32 mouse cellular contexts compared by ENCODE assay signal in the genomic region with DNA sequence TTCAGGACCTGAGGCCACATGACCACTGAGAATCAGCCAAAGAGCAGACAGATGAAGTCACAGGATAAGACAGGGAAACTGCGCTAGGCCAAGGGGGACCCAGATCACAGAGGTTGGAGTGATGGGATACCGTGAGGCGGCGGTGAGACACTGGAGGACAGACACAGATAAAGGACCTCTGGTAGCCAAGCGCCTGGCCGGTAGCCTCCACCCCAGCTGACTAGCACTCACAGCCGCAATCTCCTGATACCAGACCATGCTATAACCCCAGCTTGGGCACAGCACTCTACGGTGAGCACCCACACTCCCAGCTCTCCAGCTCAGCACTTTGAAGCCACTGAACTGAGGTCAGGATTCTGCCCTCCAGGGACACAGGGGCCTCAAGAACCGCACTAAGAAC.
"Had no signal": no experiment of that assay in that cellular context is flagged by ENCODE, and none has a peak within 500 bp of the region (broad histone marks: within the 10 kb centered on the region; RNA-seq: fewer than 3 reads in every experiment).

No protein-coding gene starts in this region.

- H3K4me2 ChIP-seq: limb, embryonic 12.5 days; limb, embryonic 13.5 days; limb, embryonic 15.5 days; liver, embryonic 11.5 days; liver, embryonic 12.5 days; liver, embryonic 13.5 days; liver, embryonic 15.5 days; lung, embryonic 14.5 days; lung, embryonic 15.5 days; midbrain, embryonic 11.5 days; midbrain, embryonic 12.5 days; midbrain, embryonic 13.5 days; midbrain, embryonic 15.5 days; neural tube, embryonic 12.5 days; neural tube, embryonic 13.5 days had no signal

- H3K27ac ChIP-seq: liver, embryonic 12.5 days; liver, embryonic 13.5 days; liver, embryonic 14.5 days; liver, embryonic 15.5 days; lung, embryonic 15.5 days; macrophage; midbrain, embryonic 10.5 days; midbrain, embryonic 12.5 days; midbrain, embryonic 13.5 days; midbrain, embryonic 15.5 days; neural tube, embryonic 12.5 days; neural tube, embryonic 13.5 days had no signal

- ATAC-seq: liver, embryonic 12.5 days; liver, postnatal 0 days; lung, postnatal 0 days; midbrain, embryonic 13.5 days; midbrain, embryonic 15.5 days; midbrain, embryonic 16.5 days had no signal

- H3K4me1 ChIP-seq: liver, embryonic 12.5 days; liver, embryonic 13.5 days; liver, embryonic 15.5 days; midbrain, embryonic 10.5 days; midbrain, embryonic 12.5 days; midbrain, embryonic 13.5 days; midbrain, embryonic 15.5 days had no signal

- H3K36me3 ChIP-seq: limb, embryonic 10.5 days; limb, embryonic 12.5 days; limb, embryonic 13.5 days; limb, embryonic 15.5 days; liver, embryonic 12.5 days; liver, embryonic 13.5 days; liver, embryonic 15.5 days; lung, embryonic 15.5 days; midbrain, embryonic 12.5 days; midbrain, embryonic 15.5 days; neural tube, embryonic 12.5 days; neural tube, embryonic 13.5 days had no signal

- H3K9ac ChIP-seq: limb, embryonic 12.5 days; limb, embryonic 13.5 days; limb, embryonic 15.5 days; liver, embryonic 12.5 days; liver, embryonic 13.5 days; liver, embryonic 14.5 days; liver, embryonic 15.5 days; liver, postnatal 0 days; lung, embryonic 14.5 days; lung, embryonic 15.5 days; midbrain, embryonic 12.5 days; midbrain, embryonic 13.5 days; midbrain, embryonic 15.5 days; neural tube, embryonic 12.5 days; neural tube, embryonic 13.5 days had no signal

- H3K9me3 ChIP-seq: limb, embryonic 10.5 days; limb, embryonic 12.5 days; limb, embryonic 15.5 days; liver, embryonic 12.5 days; liver, embryonic 13.5 days; liver, embryonic 15.5 days; lung, embryonic 15.5 days; midbrain, embryonic 13.5 days; midbrain, embryonic 15.5 days; neural tube, embryonic 13.5 days had no signal

- H3K27me3 ChIP-seq: limb, embryonic 13.5 days; limb, embryonic 15.5 days; liver, embryonic 13.5 days; liver, embryonic 15.5 days; lung, embryonic 15.5 days; midbrain, embryonic 12.5 days; midbrain, embryonic 13.5 days; midbrain, embryonic 15.5 days; neural tube, embryonic 12.5 days; neural tube, embryonic 13.5 days had no signal

- H3K4me3 ChIP-seq: limb, embryonic 10.5 days; limb, embryonic 12.5 days; limb, embryonic 13.5 days; limb, embryonic 15.5 days; liver, embryonic 12.5 days; liver, embryonic 13.5 days; liver, embryonic 15.5 days; lung, embryonic 15.5 days; megakaryocyte, embryonic 14.5 days; midbrain, embryonic 10.5 days; midbrain, embryonic 12.5 days; midbrain, embryonic 13.5 days; midbrain, embryonic 15.5 days; myocyte; neural tube, embryonic 12.5 days; neural tube, embryonic 13.5 days had no signal

- DNase-seq: liver; liver, embryonic 13.5 days; liver, postnatal 0 days; lung, adult 18-20 months; lung, adult 2 months; lung, embryonic 14.5 days; lung, postnatal 10 days; lung, postnatal 14 days; lung, postnatal 36 days; lung, postnatal 4 days; midbrain, embryonic 14.5 days had no signal
